Mouse (Mus musculus): ENCODE results near the gene Robo3. TPM values are rescaled to one million over a fixed set of nuclear protein-coding genes. Genes with fewer than 3 reads are reported as not detected.

Gene Robo3
- polyA plus RNA-seq, 1 experiment from 2014 or later: 0.08 TPM

DNA sequence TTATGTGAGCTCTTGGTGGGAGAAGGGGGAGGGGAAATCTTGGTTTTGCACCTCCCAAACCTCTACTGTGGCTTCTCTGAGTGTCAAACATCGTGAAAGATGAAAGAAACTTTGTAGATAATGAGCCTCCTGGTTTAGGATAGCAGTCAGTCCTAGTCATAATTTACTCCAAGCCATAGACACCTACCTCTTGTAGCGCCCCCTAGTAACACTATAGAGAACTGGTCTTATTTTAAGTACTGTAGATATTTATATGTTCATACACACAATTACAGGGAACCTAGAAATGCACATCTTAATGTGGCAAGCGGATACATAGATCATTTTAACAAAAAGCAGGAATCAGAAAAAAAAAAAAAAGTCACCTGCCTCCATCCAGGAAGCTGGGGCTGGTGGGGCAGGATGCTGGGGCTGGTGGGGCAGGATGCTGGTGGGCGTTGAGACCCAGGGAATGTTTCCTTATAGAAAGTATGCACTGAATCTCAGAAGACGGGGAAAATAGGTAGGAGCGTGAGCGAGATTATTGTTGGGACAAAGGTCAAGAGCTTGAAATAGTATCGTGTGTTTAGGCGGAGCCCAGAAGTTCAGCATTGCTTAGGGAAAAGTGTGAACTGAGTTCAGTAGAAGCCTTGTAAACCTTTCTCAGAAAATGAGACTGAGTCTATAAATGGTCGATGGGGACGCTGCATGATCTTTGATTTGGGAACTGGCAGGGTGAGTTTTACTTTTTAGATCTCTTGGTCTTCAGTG is 64.8 kb downstream of the Robo3 start:
- peaks cover 3% of the 10 kb centered on the region; the same call in 1 of the 2 replicates for H3K4me1 ChIP-seq (ENCODE audit: insufficient read depth, low read depth, low read length)
- no peak overlapping the region for H3K4me2 ChIP-seq (replicated peaks; ENCODE audit: low read depth, low read length)
- peak overlapping the region; percentile 67 for H3K27ac ChIP-seq (ENCODE audit: low read length)
- no peak overlapping the region for H3K4me3 ChIP-seq (ENCODE audit: low read depth, low read length)
- DNase-seq (ENCODE audit: low spot score) (no peak), ATAC-seq (peak; percentile 24; the same call in 1 of the 2 replicates)
- H3K27me3 ChIP-seq (replicated peaks; ENCODE audit: insufficient read depth, low read length): no peaks in the 10 kb centered on the region
- H3K9me3 ChIP-seq (ENCODE audit: low read length): no peaks in the 10 kb centered on the region
- H3K36me3 ChIP-seq (ENCODE audit: insufficient read depth, low read length): no peaks in the 10 kb centered on the region
- no peak overlapping the region for H3K9ac ChIP-seq (replicated peaks; ENCODE audit: low read depth)
- TF ChIP-seq CTCF (IDR thresholded peaks at IDR 0.05) (0 out of 2 replicates have a peak, but pooled peaks have one; percentile 21), EP300 (IDR thresholded peaks at IDR 0.05) (no peak)
- WGBS: 47% methylated on average over 11 of the region's 11 CpGs

DNA sequence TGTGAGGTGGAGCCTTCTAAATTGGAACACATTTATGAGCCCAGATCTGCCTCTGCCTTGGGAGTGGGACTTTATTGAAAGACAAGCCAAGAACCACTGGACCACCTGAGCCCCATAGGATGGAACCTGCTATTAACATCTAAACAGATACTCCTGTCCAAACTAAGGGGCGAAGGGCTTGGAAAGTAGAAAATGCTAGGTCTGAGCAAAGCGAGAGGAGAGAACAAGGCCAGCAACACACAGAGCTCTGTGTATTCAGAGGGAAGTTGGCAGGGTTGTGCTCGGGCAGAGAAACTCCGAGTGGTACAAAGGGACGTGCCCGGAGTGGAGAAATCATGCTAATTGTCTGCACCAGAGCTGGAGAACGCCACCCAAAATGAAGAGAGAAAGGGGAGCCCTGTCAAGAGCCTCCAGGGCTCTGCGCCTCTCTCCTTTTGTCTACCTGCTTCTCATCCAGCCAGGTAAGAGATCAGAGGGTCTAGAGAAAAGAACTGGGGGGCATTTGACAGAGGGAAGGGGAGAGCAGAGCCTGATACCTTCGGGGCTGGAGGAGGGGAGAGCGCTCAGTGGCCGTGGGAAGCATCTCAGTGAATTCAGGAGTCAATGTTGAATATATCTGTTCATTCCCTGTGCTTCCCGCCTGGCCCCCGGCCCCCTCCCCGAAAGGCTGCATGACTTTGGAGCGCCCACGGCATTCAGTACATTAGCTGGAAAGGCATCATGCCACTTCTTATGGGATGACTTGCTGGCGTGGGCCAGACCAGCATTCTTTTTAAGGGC is 65.6 kb downstream of the Robo3 start, which contains the start of gene Hepacam:
Gene Hepacam, plus strand, starts transcription at position 51 of the 780 bp plus-strand sequence.
- H3K9me3 ChIP-seq (ENCODE audit: low read length): no peaks in the 10 kb centered on the region
- H3K27me3 ChIP-seq (replicated peaks; ENCODE audit: insufficient read depth, low read length): no peaks in the 10 kb centered on the region
- DNase-seq (ENCODE audit: low spot score): no peak
- H3K4me3 ChIP-seq (ENCODE audit: low read depth, low read length): no peak within 1 kb of the TSS
- no peak within 1 kb of the TSS; the same call in 1 of the 2 replicates for H3K27ac ChIP-seq (ENCODE audit: low read length)
- no peak for ATAC-seq
- H3K4me2 ChIP-seq (replicated peaks; ENCODE audit: low read depth, low read length): no peak within 1 kb of the TSS
- no peaks in the 10 kb centered on the region for H3K36me3 ChIP-seq (ENCODE audit: insufficient read depth, low read length)
- TF ChIP-seq CTCF (IDR thresholded peaks at IDR 0.05) (no peak), EP300 (IDR thresholded peaks at IDR 0.05) (no peak)
- no peak within 1 kb of the TSS for H3K9ac ChIP-seq (replicated peaks; ENCODE audit: low read depth)
- peaks cover 5% of the 10 kb centered on the region; the same call in 1 of the 2 replicates for H3K4me1 ChIP-seq (ENCODE audit: insufficient read depth, low read depth, low read length)
- 76% methylated on average over 17 of the region's 17 CpGs for WGBS

DNA sequence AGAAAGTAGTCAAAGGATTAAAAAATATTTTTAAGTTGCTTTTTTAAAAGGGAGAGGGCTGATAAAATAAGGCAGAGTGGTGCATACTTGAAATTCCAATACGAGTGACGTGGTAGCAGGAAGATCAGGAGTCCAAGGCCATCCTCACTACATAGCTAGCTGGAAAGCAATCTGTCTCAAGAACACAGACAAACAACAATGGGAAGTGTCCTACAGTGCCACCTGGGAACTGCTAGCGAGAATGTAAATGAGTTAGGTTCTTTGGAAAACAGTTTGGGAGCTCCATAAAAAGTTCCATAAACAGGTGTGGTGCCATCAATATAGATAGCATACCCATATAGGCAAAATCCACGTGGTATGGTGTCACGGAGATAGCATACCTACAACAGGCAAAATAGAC is 67.3 kb downstream of the Robo3 start:
- Histone ChIP-seq H3K9me3 (ENCODE audit: low read length) (no peaks in the 10 kb centered on the region), H3K4me1 (ENCODE audit: insufficient read depth, low read depth, low read length) (peaks cover 5% of the 10 kb centered on the region; the same call in 1 of the 2 replicates), H3K4me3 (ENCODE audit: low read depth, low read length) (no peak overlapping the region), H3K4me2 (replicated peaks; ENCODE audit: low read depth, low read length) (no peak overlapping the region), H3K36me3 (ENCODE audit: insufficient read depth, low read length) (no peaks in the 10 kb centered on the region), H3K27ac (ENCODE audit: low read length) (no peak overlapping the region), H3K9ac (replicated peaks; ENCODE audit: low read depth) (no peak overlapping the region), H3K27me3 (replicated peaks; ENCODE audit: insufficient read depth, low read length) (no peaks in the 10 kb centered on the region)
- DNase-seq (ENCODE audit: low spot score): no peak
- TF ChIP-seq CTCF (IDR thresholded peaks at IDR 0.05): no peak
- no peak for TF ChIP-seq EP300 (IDR thresholded peaks at IDR 0.05)
- ATAC-seq: no peak
- 40% methylated on average over 5 of the region's 5 CpGs for WGBS

Other genes with a start within 250 kb of the Robo3 start
- 10.0 and 11.9 TPM in 2 replicates for gene Tmem218, start 225.0 kb downstream of the Robo3 start, polyA plus RNA-seq (2015; fragmentation: Nextera tagmentation; extraction: Ambion mirVana)
- 1.2 and 1.4 TPM in 2 replicates for gene Slc37a2, start 177.5 kb downstream of the Robo3 start, polyA plus RNA-seq (2015; fragmentation: Nextera tagmentation; extraction: Ambion mirVana)
- gene Ccdc15, start 84.8 kb downstream of the Robo3 start, polyA plus RNA-seq (2015; fragmentation: Nextera tagmentation; extraction: Ambion mirVana): 4.5 and 5.8 TPM in 2 replicates
- gene Hepacam, start 65.9 kb downstream of the Robo3 start, polyA plus RNA-seq (2015; fragmentation: Nextera tagmentation; extraction: Ambion mirVana): 0.81 and 1.2 TPM in 2 replicates
- gene Robo4, start 31.3 kb downstream of the Robo3 start, polyA plus RNA-seq (2015; fragmentation: Nextera tagmentation; extraction: Ambion mirVana): 18.9 and 21.6 TPM in 2 replicates
- 12.1 and 12.2 TPM in 2 replicates for gene Msantd2, start 56.1 kb upstream of the Robo3 start, polyA plus RNA-seq (2015; fragmentation: Nextera tagmentation; extraction: Ambion mirVana)
- gene Esam, start 94.8 kb upstream of the Robo3 start, polyA plus RNA-seq (2015; fragmentation: Nextera tagmentation; extraction: Ambion mirVana): 256 and 260 TPM in 2 replicates
- 85.6 and 94.9 TPM in 2 replicates for gene Vsig2, start 106.0 kb upstream of the Robo3 start, polyA plus RNA-seq (2015; fragmentation: Nextera tagmentation; extraction: Ambion mirVana)
- 4.0 and 4.2 TPM in 2 replicates for gene Nrgn, start 119.7 kb upstream of the Robo3 start, polyA plus RNA-seq (2015; fragmentation: Nextera tagmentation; extraction: Ambion mirVana)
- gene Siae, start 122.5 kb upstream of the Robo3 start, polyA plus RNA-seq (2015; fragmentation: Nextera tagmentation; extraction: Ambion mirVana): 7.7 and 9.9 TPM in 2 replicates
- gene Spa17, start 180.5 kb upstream of the Robo3 start, polyA plus RNA-seq (2015; fragmentation: Nextera tagmentation; extraction: Ambion mirVana): 19.2 and 21.6 TPM in 2 replicates
- 153 and 163 TPM in 2 replicates for gene Tbrg1, start 224.1 kb upstream of the Robo3 start, polyA plus RNA-seq (2015; fragmentation: Nextera tagmentation; extraction: Ambion mirVana)
- 0.05 and 0.20 TPM in 2 replicates for gene Panx3, start 236.0 kb upstream of the Robo3 start, polyA plus RNA-seq (2015; fragmentation: Nextera tagmentation; extraction: Ambion mirVana)